Mouse (Mus musculus): ENCODE measurements around the gene Ptgr1. TPM values are rescaled to one million over a fixed set of nuclear protein-coding genes. Genes with fewer than 3 reads are reported as not detected.
A peak's percentile ranks its signal among the peaks of the same experiment; 100 is the strongest.

Ptgr1 gene
- polyA plus RNA-seq, 1 experiment from 2014 or later: 13.5 TPM

- TF ChIP-seq CTCF (IDR thresholded peaks at IDR 0.05): no peak
- DNase-seq (ENCODE audit: low read depth, low spot score) (no peak), ATAC-seq (no peak)
- ChIA-PET POLR2A (no interaction called here), CTCF (interaction anchor here (0.7 to 1.1 kb wide), 2 partner anchors 15 to 22 kb away, joined by 3 read pairs; no protein-coding TSS in a partner anchor)
- no peaks in the 10 kb centered on the region for H3K27me3 ChIP-seq
- in situ Hi-C loops (cut with MboI; ENCODE audit: low pct_unique_long_range_greater_than_20kb): no loop called here
Measured at GRCm38 (mm10) chr4:59007016-59007415, 20.1 kb upstream of the Ptgr1 start.

- TF ChIP-seq CTCF (IDR thresholded peaks at IDR 0.05): no peak
- no peak for ATAC-seq
- no peaks in the 10 kb centered on the region for H3K27me3 ChIP-seq
- ChIA-PET CTCF (no interaction called here), POLR2A (no interaction called here)
- no peak for DNase-seq (ENCODE audit: low read depth, low spot score)
- in situ Hi-C loops (cut with MboI; ENCODE audit: low pct_unique_long_range_greater_than_20kb): no loop called here
Measured at GRCm38 (mm10) chr4:59006211-59006610, 19.3 kb upstream of the Ptgr1 start.

- ATAC-seq: no peak
- no peak for DNase-seq (ENCODE audit: low read depth, low spot score)
- in situ Hi-C loops (cut with MboI; ENCODE audit: low pct_unique_long_range_greater_than_20kb): no loop called here
- no peak for TF ChIP-seq CTCF (IDR thresholded peaks at IDR 0.05)
- ChIA-PET CTCF (no interaction called here), POLR2A (interaction anchor here (1.1 kb wide), 1 partner anchor 91 kb away, joined by 3 read pairs; the partner anchor contains the start of gene Ecpas)
- no peaks in the 10 kb centered on the region for H3K27me3 ChIP-seq
Measured at GRCm38 (mm10) chr4:59003806-59004200, 16.9 kb upstream of the Ptgr1 start.

GRCm38 (mm10) chr4:59002948-59003805 is 16.3 kb upstream of the Ptgr1 start, which contains the start of gene Gm20503:
Gm20503 (plus strand) TSS chr4:59003210.
- ATAC-seq: peak; percentile 88
- DNase-seq (ENCODE audit: low read depth, low spot score): no peak
- ChIA-PET CTCF (interaction anchor here (0.6 kb wide), 1 partner anchor 106 kb away, joined by 3 read pairs; no protein-coding TSS in a partner anchor), POLR2A (no interaction called here)
- in situ Hi-C loops (cut with MboI; ENCODE audit: low pct_unique_long_range_greater_than_20kb): no loop called here
- TF ChIP-seq CTCF (IDR thresholded peaks at IDR 0.05): no peak
- H3K27me3 ChIP-seq: no peaks in the 10 kb centered on the region

GRCm38 (mm10) chr4:59000614-59001013 is 13.7 kb upstream of the Ptgr1 start:
- no peak for DNase-seq (ENCODE audit: low read depth, low spot score)
- TF ChIP-seq CTCF (IDR thresholded peaks at IDR 0.05): no peak
- CTCF ChIA-PET: interaction anchor here (1.2 to 7.5 kb wide), 4 partner anchors 11 to 42 kb away, joined by 3 to 121 read pairs (median 6); partner anchors contain the start of gene Ptgr1

GRCm38 (mm10) chr4:58999686-59000085 is 12.8 kb upstream of the Ptgr1 start:
- TF ChIP-seq CTCF (IDR thresholded peaks at IDR 0.05): peak; percentile 86
- in situ Hi-C loops (cut with MboI; ENCODE audit: low pct_unique_long_range_greater_than_20kb): no loop called here
- ChIA-PET POLR2A (interaction anchor here (1.0 kb wide), 1 partner anchor 16 kb away, joined by 4 read pairs; no protein-coding TSS in a partner anchor), CTCF (interaction anchor here (0.8 to 7.5 kb wide), 13 partner anchors 9 to 534 kb away, joined by 3 to 121 read pairs (median 4); partner anchors contain the start of genes Ptgr1 and Zkscan16)
- DNase-seq (ENCODE audit: low read depth, low spot score): peak; percentile 62
- peak; percentile 70 for ATAC-seq
- no peaks in the 10 kb centered on the region for H3K27me3 ChIP-seq

More at GRCm38 (mm10) chr4:59000614-59001013, 13.7 kb upstream of the Ptgr1 start:
- in situ Hi-C loops (cut with MboI; ENCODE audit: low pct_unique_long_range_greater_than_20kb): no loop called here
- ATAC-seq: no peak
- POLR2A ChIA-PET: no interaction called here
- no peaks in the 10 kb centered on the region for H3K27me3 ChIP-seq

- no peak for ATAC-seq
- no peak for TF ChIP-seq CTCF (IDR thresholded peaks at IDR 0.05)
- ChIA-PET POLR2A (no interaction called here), CTCF (interaction anchor here (1.4 to 7.5 kb wide), 5 partner anchors 12 to 38 kb away, joined by 4 to 121 read pairs (median 6); partner anchors contain the start of gene Ptgr1)
- DNase-seq (ENCODE audit: low read depth, low spot score): no peak
- H3K27me3 ChIP-seq: no peaks in the 10 kb centered on the region
- in situ Hi-C loops (cut with MboI; ENCODE audit: low pct_unique_long_range_greater_than_20kb): no loop called here
Measured at GRCm38 (mm10) chr4:58998688-58999087, 11.8 kb upstream of the Ptgr1 start.

GRCm38 (mm10) chr4:58997081-58997480 is 10.2 kb upstream of the Ptgr1 start:
- no peaks in the 10 kb centered on the region for H3K27me3 ChIP-seq
- ChIA-PET POLR2A (no interaction called here), CTCF (interaction anchor here (7.5 kb wide), 1 partner anchor 11 kb away, joined by 121 read pairs; the partner anchor contains the start of gene Ptgr1)
- ATAC-seq: no peak
- TF ChIP-seq CTCF (IDR thresholded peaks at IDR 0.05): no peak
- in situ Hi-C loops (cut with MboI; ENCODE audit: low pct_unique_long_range_greater_than_20kb): no loop called here
- DNase-seq (ENCODE audit: low read depth, low spot score): no peak

GRCm38 (mm10) chr4:58995251-58995693 is 8.4 kb upstream of the Ptgr1 start:
- ATAC-seq (no peak), DNase-seq (ENCODE audit: low read depth, low spot score) (no peak)
- CTCF ChIA-PET: interaction anchor here (7.5 kb wide), 1 partner anchor 9 kb away, joined by 121 read pairs; the partner anchor contains the start of gene Ptgr1
- POLR2A ChIA-PET: interaction anchor here (0.6 kb wide), 1 partner anchor 1492 kb away, joined by 3 read pairs; no protein-coding TSS in a partner anchor
- TF ChIP-seq CTCF (IDR thresholded peaks at IDR 0.05): no peak
- in situ Hi-C loops (cut with MboI; ENCODE audit: low pct_unique_long_range_greater_than_20kb): no loop called here
- H3K27me3 ChIP-seq: no peaks in the 10 kb centered on the region

GRCm38 (mm10) chr4:58994762-58995161 is 7.8 kb upstream of the Ptgr1 start, which contains the start of gene Dnajc25:
Dnajc25 (plus strand) TSS chr4:58995062.
- no peak for ATAC-seq
- H3K27me3 ChIP-seq: no peaks in the 10 kb centered on the region
- no peak for DNase-seq (ENCODE audit: low read depth, low spot score)
- in situ Hi-C loops (cut with MboI; ENCODE audit: low pct_unique_long_range_greater_than_20kb): no loop called here
- CTCF ChIA-PET: interaction anchor here (7.5 kb wide), 1 partner anchor 8 kb away, joined by 121 read pairs; the partner anchor contains the start of gene Ptgr1
- POLR2A ChIA-PET: interaction anchor here (0.6 kb wide), 1 partner anchor 1491 kb away, joined by 3 read pairs; no protein-coding TSS in a partner anchor
- no peak for TF ChIP-seq CTCF (IDR thresholded peaks at IDR 0.05)

All from Patski (cell line).